ENCODE assay signal across 17 mouse cellular contexts in the genomic region with DNA sequence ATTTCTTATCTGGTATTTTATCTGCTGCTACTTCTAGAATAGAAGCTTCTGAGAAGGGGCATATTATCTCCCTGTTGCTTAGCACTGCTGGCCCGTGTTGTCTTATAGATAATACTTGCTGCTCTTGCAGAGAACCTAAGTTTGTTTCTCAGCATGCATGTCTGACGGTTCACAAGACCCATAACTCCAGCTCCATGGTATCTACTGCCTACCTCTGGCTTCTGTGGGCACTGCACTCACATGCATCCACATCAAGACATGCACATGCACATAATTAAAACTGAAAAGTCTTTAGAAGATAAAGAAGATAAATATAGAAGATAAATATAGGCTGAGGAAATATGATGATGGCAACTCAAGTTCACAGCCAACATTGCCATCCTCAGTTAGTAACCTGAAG.
"Had no signal": no experiment of that assay in that cellular context is flagged by ENCODE, and none has a peak within 500 bp of the region (broad histone marks: within the 10 kb centered on the region; RNA-seq: fewer than 3 reads in every experiment).

No protein-coding gene starts in this region.

- H3K4me2 ChIP-seq: liver, embryonic 13.5 days; lung, embryonic 14.5 days; neural tube, embryonic 13.5 days; stomach, embryonic 15.5 days had no signal

- H3K9ac ChIP-seq: liver, embryonic 13.5 days; lung, embryonic 14.5 days; neural tube, embryonic 13.5 days; stomach, embryonic 15.5 days had no signal

- H3K4me3 ChIP-seq: left cerebral cortex, adult 2 months; liver, embryonic 13.5 days; myocyte; neural tube, embryonic 13.5 days; stomach, embryonic 15.5 days had no signal

- H3K27me3 ChIP-seq: liver, embryonic 13.5 days; neural tube, embryonic 13.5 days; stomach, embryonic 15.5 days had no signal

- H3K27ac ChIP-seq: left cerebral cortex, adult 2 months; liver, embryonic 13.5 days; macrophage; neural tube, embryonic 13.5 days; stomach, embryonic 15.5 days had no signal

- H3K4me1 ChIP-seq: liver, embryonic 13.5 days; stomach, embryonic 15.5 days had no signal

- DNase-seq: kidney, adult 18-20 months; kidney, adult 9 months; kidney, postnatal 14 days; kidney, postnatal 4 days; layer of hippocampus, postnatal 36 days; liver, embryonic 13.5 days; lung, embryonic 14.5 days; midbrain, embryonic 14.5 days; right cerebral cortex, postnatal 25 days; spleen, adult 18-20 months; thymus, postnatal 36 days had no signal

- H3K36me3 ChIP-seq: liver, embryonic 13.5 days; neural tube, embryonic 13.5 days; stomach, embryonic 15.5 days had no signal

- ATAC-seq: lung, postnatal 0 days had no signal

- H3K9me3 ChIP-seq: neural tube, embryonic 13.5 days; stomach, embryonic 15.5 days had no signal
